Mouse (Mus musculus) adrenal gland (tissue): ENCODE data around the gene Gm10096.
"Not testable (repeated sequence)": the region's sequence is repeated elsewhere in the genome, so short reads cannot be mapped to it uniquely, and the experiment has no call there.

Experiments
- intact Hi-C: fragments of 180-260 bp; cut with DNase I; formaldehyde crosslinking; loops from one replicate; pipeline ENCODE4 v1.15.1; 2025
- long read RNA-seq, 2 experiments: library from polyadenylated mRNA; unstranded; transcript quantifications; one replicate each; pipeline ENCODE4 v2.0.0; 2020; ENCODE audit warnings: borderline replicate concordance in 1 of 2; ENCODE audit not compliant: insufficient replicate concordance in 1 of 2

Gene Gm10096
- long read RNA-seq, experiment 1: 0 reads
- long read RNA-seq, experiment 2: 0 reads

- intact Hi-C loops: not testable (repeated sequence)
Observed at GRCm38 (mm10) chrX:28954602-28955001, at the start of gene Gm10096. Gene Gm10096, minus strand, starts transcription at chrX:28954702.
